Mouse (Mus musculus) layer of hippocampus, adult 9-10 months (tissue): ENCODE measurements around the gene Atp6v0b.

Experiments used
- DNase-seq: peaks from one replicate; pipeline ENCODE4 v3.0.0; 2022; ENCODE audit warnings: low spot score

Atp6v0b gene

GRCm38 (mm10) chr4:117887133-117887532 lies at the start of gene Atp6v0b:
Gene Atp6v0b (minus strand): TSS chr4:117887333.
- DNase-seq = peak; percentile 80

GRCm38 (mm10) chr4:117934081-117934480 lies 46.9 kb upstream of the Atp6v0b start:
- no peak for DNase-seq

- no peak for DNase-seq
These were observed 46.1 kb upstream of the Atp6v0b start for GRCm38 (mm10) chr4:117933248-117933647.

GRCm38 (mm10) chr4:117929391-117929881 lies 42.3 kb upstream of the Atp6v0b start, which contains the start of gene Artn:
Gene Artn (minus strand): TSS chr4:117929763.
- no peak for DNase-seq

GRCm38 (mm10) chr4:117928699-117929241 lies 41.6 kb upstream of the Atp6v0b start:
- DNase-seq = no peak

- DNase-seq = no peak
These were observed 41.1 kb upstream of the Atp6v0b start for GRCm38 (mm10) chr4:117928234-117928633.

GRCm38 (mm10) chr4:117926545-117927482 lies 39.7 kb upstream of the Atp6v0b start:
- no peak for DNase-seq

- DNase-seq = no peak
These were observed 37.8 kb upstream of the Atp6v0b start for GRCm38 (mm10) chr4:117924916-117925315.

GRCm38 (mm10) chr4:117923450-117923849 lies 36.3 kb upstream of the Atp6v0b start:
- no peak for DNase-seq

GRCm38 (mm10) chr4:117921358-117921757 lies 34.2 kb upstream of the Atp6v0b start:
- no peak for DNase-seq

- DNase-seq = no peak
These were observed 31.6 kb upstream of the Atp6v0b start for GRCm38 (mm10) chr4:117918762-117919161.

- no peak for DNase-seq
These were observed 31.1 kb upstream of the Atp6v0b start for GRCm38 (mm10) chr4:117918261-117918660.

- no peak for DNase-seq
These were observed 30.7 kb upstream of the Atp6v0b start for GRCm38 (mm10) chr4:117917847-117918246.

GRCm38 (mm10) chr4:117917402-117917801 lies 30.3 kb upstream of the Atp6v0b start:
- DNase-seq = no peak

GRCm38 (mm10) chr4:117916386-117916785 lies 29.3 kb upstream of the Atp6v0b start:
- no peak for DNase-seq

GRCm38 (mm10) chr4:117915489-117916105 lies 28.5 kb upstream of the Atp6v0b start:
- no peak for DNase-seq

- DNase-seq = peak; percentile 90
These were observed 27.7 kb upstream of the Atp6v0b start, which contains the start of gene Ipo13 for GRCm38 (mm10) chr4:117914591-117915442. Gene Ipo13 (minus strand): TSS chr4:117914999.

GRCm38 (mm10) chr4:117914031-117914430 lies 26.9 kb upstream of the Atp6v0b start:
- no peak for DNase-seq

GRCm38 (mm10) chr4:117913421-117913820 lies 26.3 kb upstream of the Atp6v0b start:
- no peak for DNase-seq

- DNase-seq = no peak
These were observed 25.6 kb upstream of the Atp6v0b start for GRCm38 (mm10) chr4:117912685-117913273.

- DNase-seq = no peak
These were observed 25.0 kb upstream of the Atp6v0b start for GRCm38 (mm10) chr4:117912131-117912561.
